ENCODE assay signal across 20 mouse cellular contexts in genomic region chr14:30184013-30184412, GRCm38 (mm10).
"Had no signal": no experiment of that assay in that cellular context is flagged by ENCODE, and none has a peak within 500 bp of the region (broad histone marks: within the 10 kb centered on the region; RNA-seq: fewer than 3 reads in every experiment).

No protein-coding gene starts in this region.

- DNase-seq: kidney, adult 2 months; kidney, postnatal 14 days; layer of hippocampus, adult 9-11 months; liver; liver, embryonic 13.5 days; liver, postnatal 0 days; lung, postnatal 14 days; right cerebral cortex, adult 18-20 months; right cerebral cortex, postnatal 25 days; thymus, adult 18-20 months; thymus, postnatal 25 days had no signal

- H3K9ac ChIP-seq: kidney, embryonic 15.5 days; limb, embryonic 12.5 days; liver, embryonic 13.5 days; liver, postnatal 0 days; lung, embryonic 15.5 days; midbrain, embryonic 15.5 days; neural tube, embryonic 13.5 days had no signal

- H3K27ac ChIP-seq: kidney, embryonic 15.5 days; liver, embryonic 13.5 days; macrophage; midbrain, embryonic 15.5 days; neural tube, embryonic 13.5 days had no signal

- H3K36me3 ChIP-seq: kidney, embryonic 15.5 days; limb, embryonic 12.5 days; liver, embryonic 13.5 days; lung, embryonic 15.5 days; midbrain, embryonic 15.5 days; neural tube, embryonic 13.5 days had no signal

- H3K27me3 ChIP-seq: kidney, embryonic 15.5 days; liver, embryonic 13.5 days; lung, embryonic 15.5 days; midbrain, embryonic 15.5 days; neural tube, embryonic 13.5 days had no signal

- ATAC-seq: intestine, embryonic 16.5 days; liver, postnatal 0 days; midbrain, embryonic 15.5 days had no signal

- H3K4me2 ChIP-seq: kidney, embryonic 15.5 days; liver, embryonic 13.5 days; lung, embryonic 15.5 days; midbrain, embryonic 11.5 days; midbrain, embryonic 15.5 days; neural tube, embryonic 13.5 days had no signal

- H3K4me1 ChIP-seq: kidney, embryonic 15.5 days; liver, embryonic 13.5 days; lung, embryonic 15.5 days; megakaryocyte, embryonic 14.5 days; midbrain, embryonic 15.5 days had no signal

- H3K9me3 ChIP-seq: kidney, embryonic 15.5 days; limb, embryonic 12.5 days; liver, embryonic 13.5 days; lung, embryonic 15.5 days; midbrain, embryonic 15.5 days; neural tube, embryonic 13.5 days had no signal

- H3K4me3 ChIP-seq: kidney, embryonic 15.5 days; limb, embryonic 12.5 days; liver, embryonic 13.5 days; lung, embryonic 15.5 days; megakaryocyte, embryonic 14.5 days; midbrain, embryonic 15.5 days; neural tube, embryonic 13.5 days had no signal
